Mouse (Mus musculus) lung, postnatal 0 days (tissue): Measurements from ENCODE around the gene 9930104L06Rik. TPM values are rescaled to one million over a fixed set of nuclear protein-coding genes. Genes with fewer than 3 reads are reported as not detected.
"Not testable (repeated sequence)": the region's sequence is repeated elsewhere in the genome, so short reads cannot be mapped to it uniquely, and the experiment has no call there.

Experiments used
- ATAC-seq: fragments of 200-750 bp; cut with Nextera tagmentation; 2 replicates; pipeline ENCODE4 v1.8.0; 2017; ENCODE audit warnings: moderate library complexity
- DNase-seq: peaks from one replicate; pipeline ENCODE4 v3.0.0-alpha.2; 2016; ENCODE audit warnings: low spot score
- H3K27ac ChIP-seq: fragments of 300-500 bp; sonication (generic); 2 replicates; pipeline ENCODE4 v1.5.1; 2014; ENCODE audit warnings: antibody characterized with exemption, mild to moderate bottlenecking, low read length, mixed read lengths
- H3K27me3 ChIP-seq: fragments of 300-500 bp; sonication (generic); replicated peaks from 2 replicates; pipeline ENCODE4 v1.6.1; 2014; ENCODE audit warnings: low read length, mixed read lengths; ENCODE audit not compliant: insufficient read depth
- H3K36me3 ChIP-seq: fragments of 300-500 bp; sonication (generic); 2 replicates; pipeline ENCODE4 v1.6.1; 2014; ENCODE audit warnings: low read length, mixed read lengths; ENCODE audit not compliant: insufficient read depth
- H3K4me1 ChIP-seq: fragments of 300-500 bp; sonication (generic); 2 replicates; pipeline ENCODE4 v1.6.1; 2014; ENCODE audit warnings: antibody characterized with exemption, low read depth, low read length, mixed read lengths; ENCODE audit not compliant: insufficient read depth
- H3K4me2 ChIP-seq: fragments of 300-500 bp; sonication (generic); replicated peaks from 2 replicates; pipeline ENCODE4 v1.6.1; 2014; ENCODE audit warnings: low read depth, mild to moderate bottlenecking, low read length, moderate library complexity, mixed read lengths
- H3K4me3 ChIP-seq: fragments of 300-500 bp; sonication (generic); 2 replicates; pipeline ENCODE4 v1.5.1; 2014; ENCODE audit warnings: low read depth, low read length
- H3K9ac ChIP-seq: fragments of 300-500 bp; sonication (generic); replicated peaks from 2 replicates; pipeline ENCODE4 v1.6.1; 2014; ENCODE audit warnings: low read depth, mild to moderate bottlenecking
- H3K9me3 ChIP-seq: fragments of 300-500 bp; sonication (generic); 2 replicates; pipeline ENCODE4 v1.6.1; 2016; ENCODE audit warnings: low read length, mixed read lengths
- CTCF ChIP-seq: IDR thresholded peaks from 2 replicates; pipeline ENCODE4 v1.5.1; 2016; ENCODE audit warnings: antibody characterized with exemption, mild to moderate bottlenecking
- EP300 ChIP-seq: IDR thresholded peaks from 2 replicates; pipeline ENCODE4 v1.6.1; 2016; ENCODE audit warnings: antibody characterized with exemption, mild to moderate bottlenecking, control low read depth
- WGBS: fragments of 180-500 bp; shearing (Covaris S2); extraction: QIAGEN DNeasy Blood & Tissue Kit; methylation state at CpG from one replicate; pipeline ENCODE4 v1.1.7; 2014; 5-methylcytosine and 5-hydroxymethylcytosine counted together
- polyA plus RNA-seq: library from polyadenylated mRNA; unstranded; fragments of >200 nt; fragmentation: Nextera tagmentation; extraction: Ambion mirVana; gene quantifications from 2 replicates; pipeline ENCODE4 v1.2.1, GENCODE M21; 2015

The 9930104L06Rik gene
- polyA plus RNA-seq, 1 experiment from 2014 or later = 7.3 TPM

GRCm38 (mm10) chr4:124898428-124898827 is 38.4 kb upstream of the 9930104L06Rik start:
- Histone ChIP-seq H3K9me3 (no peaks in the 10 kb centered on the region), H3K4me3 (no peak overlapping the region), H3K36me3 (no peaks in the 10 kb centered on the region), H3K27ac (no peak overlapping the region), H3K27me3 (peaks cover 27% of the 10 kb centered on the region), H3K4me1 (no peaks in the 10 kb centered on the region), H3K4me2 (no peak overlapping the region), H3K9ac (no peak overlapping the region)
- TF ChIP-seq EP300 (no peak), CTCF (no peak)
- no peak for DNase-seq
- ATAC-seq = no peak
- whole genome bisulfite sequencing = 63% methylated on average over 10 of the region's 10 CpGs

DNA sequence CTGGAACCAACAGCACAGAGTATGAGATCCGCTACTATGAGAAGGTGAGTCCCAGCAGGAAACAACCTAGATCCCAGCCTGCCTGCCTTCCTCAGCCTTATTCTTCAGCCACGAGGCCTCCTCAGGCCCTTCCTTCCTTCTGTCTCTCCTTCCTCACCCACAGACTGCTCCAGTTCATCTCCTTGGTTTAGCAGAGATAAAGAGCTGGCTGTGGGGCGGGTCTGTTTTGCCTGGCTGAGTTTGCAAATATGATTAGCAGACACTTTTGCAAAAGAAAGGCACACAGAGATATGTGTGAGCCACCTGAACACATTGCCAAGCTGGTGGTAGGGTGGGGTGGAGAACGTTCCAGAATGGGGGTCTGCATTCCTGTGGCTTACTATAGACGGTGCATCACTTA is 36.9 kb upstream of the 9930104L06Rik start:
- H3K9me3 ChIP-seq = no peaks in the 10 kb centered on the region
- no peak overlapping the region for H3K9ac ChIP-seq
- H3K4me3 ChIP-seq = no peak overlapping the region
- TF ChIP-seq EP300 (no peak), CTCF (no peak)
- no peaks in the 10 kb centered on the region for H3K36me3 ChIP-seq
- H3K27me3 ChIP-seq = peaks cover 15% of the 10 kb centered on the region
- no peak overlapping the region for H3K27ac ChIP-seq
- DNase-seq (no peak), ATAC-seq (no peak)
- H3K4me2 ChIP-seq = no peak overlapping the region
- H3K4me1 ChIP-seq = no peaks in the 10 kb centered on the region
- 51% methylated on average over 5 of the region's 5 CpGs for WGBS

DNA sequence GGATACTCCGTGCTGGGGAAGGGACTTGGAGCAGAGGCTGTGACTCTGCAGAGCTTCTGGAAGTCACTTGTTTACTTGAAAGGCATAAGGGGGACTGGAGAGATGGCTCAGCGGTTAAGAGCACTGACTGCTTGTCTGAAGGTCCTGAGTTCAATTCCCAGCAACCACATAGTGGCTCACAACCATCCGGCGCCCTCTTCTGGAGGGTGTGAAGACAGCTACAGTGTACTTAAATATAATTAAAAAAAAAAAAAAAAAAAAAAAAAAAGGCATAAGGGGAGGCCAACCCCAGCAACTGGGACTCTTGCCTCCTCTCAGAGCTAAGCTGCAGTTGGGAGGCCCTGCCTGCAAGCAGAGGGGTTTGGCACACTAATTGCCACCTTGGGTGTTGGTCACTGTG is 31.4 kb upstream of the 9930104L06Rik start:
- H3K4me3 ChIP-seq = no peak overlapping the region
- no peak overlapping the region for H3K27ac ChIP-seq
- TF ChIP-seq EP300 (no peak), CTCF (no peak)
- no peaks in the 10 kb centered on the region for H3K9me3 ChIP-seq
- 54% methylated on average over 4 of the region's 4 CpGs for WGBS
- DNase-seq = no peak
- no peak overlapping the region for H3K9ac ChIP-seq
- H3K36me3 ChIP-seq = no peaks in the 10 kb centered on the region
- ATAC-seq = no peak
- H3K27me3 ChIP-seq = no peaks in the 10 kb centered on the region
- H3K4me2 ChIP-seq = no peak overlapping the region
- peaks cover 3% of the 10 kb centered on the region; the same call in 1 of the 2 replicates for H3K4me1 ChIP-seq

DNA sequence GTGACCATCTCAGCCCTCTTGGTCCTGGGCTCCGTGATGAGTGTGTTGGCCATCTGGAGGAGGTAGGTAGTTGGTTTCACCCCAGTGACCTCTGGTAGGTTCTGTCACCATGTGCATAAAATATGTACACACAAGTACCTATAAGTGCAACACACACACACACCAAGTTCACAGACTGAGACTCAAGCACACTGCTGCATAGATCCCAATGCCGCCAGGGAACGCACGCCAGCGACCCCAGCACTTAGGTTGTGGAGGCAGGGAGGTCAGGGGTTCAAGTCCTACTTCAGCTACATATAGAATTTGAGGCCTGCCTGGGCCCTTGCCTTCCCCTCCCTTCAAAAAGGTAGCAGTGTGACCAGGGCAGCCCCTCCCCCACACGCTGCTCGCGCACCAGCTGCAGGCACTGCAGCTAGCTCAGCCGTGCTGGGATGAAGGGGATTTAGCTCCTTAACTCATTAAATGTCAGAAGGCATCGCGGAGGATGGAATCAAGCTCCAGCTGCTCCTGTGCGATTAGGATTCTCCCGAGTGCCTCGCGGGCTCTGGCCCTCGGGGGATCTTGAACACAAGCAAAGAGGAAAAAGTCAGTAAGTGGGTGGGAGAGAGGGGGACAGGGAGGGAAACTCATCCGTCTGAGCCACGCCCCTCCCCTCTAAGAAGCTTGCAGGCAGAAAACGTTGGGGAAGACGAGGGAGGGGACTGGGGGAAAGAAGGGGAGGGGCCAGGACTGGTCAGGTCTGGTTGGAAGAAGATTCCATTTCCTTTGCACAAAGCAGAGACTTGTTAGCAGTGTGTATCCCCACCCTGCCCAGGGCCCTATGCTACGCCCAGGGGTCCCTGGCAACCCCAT is 30.7 kb upstream of the 9930104L06Rik start:
- Histone ChIP-seq H3K4me3 (no peak overlapping the region), H3K27ac (no peak overlapping the region), H3K4me1 (peaks cover 3% of the 10 kb centered on the region; the same call in 1 of the 2 replicates), H3K9ac (no peak overlapping the region), H3K27me3 (no peaks in the 10 kb centered on the region), H3K4me2 (no peak overlapping the region), H3K9me3 (no peaks in the 10 kb centered on the region), H3K36me3 (no peaks in the 10 kb centered on the region)
- TF ChIP-seq CTCF (no peak), EP300 (no peak)
- DNase-seq (no peak), ATAC-seq (no peak)
- WGBS = 11% methylated on average over 21 of the region's 21 CpGs

DNA sequence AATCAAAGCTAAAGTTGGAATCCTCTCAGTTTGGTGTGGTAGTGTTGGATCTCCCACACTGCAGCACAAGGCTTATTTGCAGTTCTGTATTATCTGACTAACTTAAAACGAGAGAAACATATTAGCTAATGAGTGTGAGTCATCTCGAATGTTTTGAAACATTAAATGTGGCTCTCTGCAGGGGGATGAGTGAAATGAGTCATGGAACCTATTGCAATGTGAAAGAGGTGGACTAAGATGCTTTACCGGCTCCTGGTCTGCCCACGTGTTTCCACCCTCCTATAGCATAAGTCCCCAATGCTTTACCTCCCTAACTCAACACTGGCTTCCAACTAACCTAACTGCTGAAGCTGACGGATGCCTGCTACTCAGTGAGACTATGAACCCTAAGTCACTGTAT is 8.7 kb upstream of the 9930104L06Rik start:
- H3K27ac ChIP-seq = no peak overlapping the region
- no peak for TF ChIP-seq EP300
- peaks cover 2% of the 10 kb centered on the region; the same call in 1 of the 2 replicates for H3K36me3 ChIP-seq
- WGBS = 86% methylated on average over 5 of the region's 5 CpGs
- H3K4me3 ChIP-seq = no peak overlapping the region
- no peaks in the 10 kb centered on the region for H3K4me1 ChIP-seq
- no peak for ATAC-seq
- H3K9ac ChIP-seq = no peak overlapping the region
- no peaks in the 10 kb centered on the region for H3K9me3 ChIP-seq
- no peak overlapping the region for H3K4me2 ChIP-seq
- DNase-seq = no peak
- no peaks in the 10 kb centered on the region for H3K27me3 ChIP-seq

DNA sequence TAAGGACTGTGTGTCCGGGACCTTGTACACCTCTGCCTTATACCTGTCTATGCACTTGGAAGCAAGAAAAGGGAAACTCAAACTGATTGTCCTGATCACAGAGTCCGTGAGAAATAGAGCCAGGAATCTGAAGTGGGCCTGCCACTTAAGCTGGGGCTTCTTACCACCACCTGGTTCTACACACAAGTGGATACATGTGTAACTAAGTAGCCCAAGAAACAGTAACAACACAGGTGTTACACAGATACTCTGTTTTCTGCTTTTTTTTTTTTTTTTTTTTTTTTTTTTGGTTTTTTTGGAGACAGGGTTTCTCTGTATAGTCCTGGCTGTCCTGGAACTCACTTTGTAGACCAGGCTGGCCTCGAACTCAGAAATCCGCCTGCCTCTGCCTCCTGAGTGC is 2.4 kb downstream of the 9930104L06Rik start, which contains the start of gene Cdca8:
Cdca8 (minus strand) TSS at position 101 of the 400 bp plus-strand sequence.
- 88% methylated on average over 4 of the region's 4 CpGs for WGBS

More for the DNA sequence above, 2.4 kb downstream of the 9930104L06Rik start, which contains the start of gene Cdca8:
- not testable (repeated sequence) for H3K27ac ChIP-seq, H3K4me2 ChIP-seq, H3K9ac ChIP-seq, H3K27me3 ChIP-seq, ATAC-seq, H3K4me1 ChIP-seq, H3K36me3 ChIP-seq, DNase-seq, H3K9me3 ChIP-seq, H3K4me3 ChIP-seq
